18 mouse cellular contexts compared by ENCODE assay signal in the genomic region with DNA sequence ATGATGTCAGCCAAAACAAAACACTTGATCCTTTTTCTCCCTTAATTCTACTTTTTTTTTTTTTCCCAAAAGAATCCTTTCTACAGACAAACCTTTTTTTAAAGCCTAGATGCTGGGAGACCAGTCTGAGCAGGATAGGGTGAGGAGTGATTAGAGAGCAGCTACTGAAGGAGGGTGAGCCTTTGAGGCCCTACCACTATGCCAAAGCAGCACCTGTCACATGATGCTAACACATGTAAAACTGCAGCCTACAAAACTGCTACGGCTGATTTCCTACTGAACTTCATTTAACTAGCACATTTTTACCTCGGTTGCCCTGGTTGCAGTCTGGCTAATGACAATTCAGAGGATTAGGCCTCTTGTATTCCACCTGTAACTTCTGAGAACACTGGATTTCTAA. TPM values are rescaled to one million over a fixed set of nuclear protein-coding genes. Genes with fewer than 3 reads are reported as not detected.
DNase-seq lines count a peak whose midpoint lies in the region; ATAC-seq and TF ChIP-seq lines count a peak whose summit lies in the region.
"Had no signal": no experiment of that assay in that cellular context is flagged by ENCODE, and none has a peak within 500 bp of the region (broad histone marks: within the 10 kb centered on the region; RNA-seq: fewer than 3 reads in every experiment).

No protein-coding gene starts in this region.

- 81% methylated on average over 2 of the region's 2 CpGs for WGBS in heart, embryonic 10.5 days
- WGBS in stomach, embryonic 15.5 days: 84% methylated on average over 2 of the region's 2 CpGs
- 80% methylated on average over 2 of the region's 2 CpGs for WGBS in stomach, postnatal 0 days
- WGBS in liver, embryonic 12.5 days (ENCODE audit: insufficient replicate concordance): 33% methylated on average over 2 of the region's 2 CpGs

- no peak overlapping the region for H3K4me2 ChIP-seq in stomach, embryonic 15.5 days
- H3K4me2 ChIP-seq in stomach, postnatal 0 days (replicated peaks; ENCODE audit: low read depth): no peak overlapping the region
- H3K4me2 ChIP-seq in liver, embryonic 12.5 days: peak overlapping the region; percentile 56
- H3K4me2 ChIP-seq in myocyte (ENCODE audit: low read depth): peak overlapping the region; percentile 12
- H3K4me2 ChIP-seq: limb, embryonic 12.5 days; lung, embryonic 15.5 days; midbrain, embryonic 15.5 days had no signal

- no peak overlapping the region for H3ac ChIP-seq in myocyte (ENCODE audit: control insufficient read depth, insufficient read length)

- no peak for TF ChIP-seq EP300 in stomach, postnatal 0 days (optimal IDR thresholded peaks at IDR 0.05)

- TF ChIP-seq CTCF in stomach, postnatal 0 days (IDR thresholded peaks at IDR 0.05; ENCODE audit: low read depth): no peak

- no peak for TF ChIP-seq POLR2A in myocyte (IDR thresholded peaks at IDR 0.05; ENCODE audit: insufficient read length, low read depth)

- no peak for DNase-seq in heart, embryonic 10.5 days (ENCODE audit: low spot score)
- DNase-seq in heart, adult 18-20 months: no peak
- no peak for DNase-seq in stomach, postnatal 0 days (ENCODE audit: low spot score)
- DNase-seq in lung, postnatal 36 days: no peak
- DNase-seq in layer of hippocampus, adult 11-12 months (ENCODE audit: low spot score): no peak
- DNase-seq: adrenal gland, postnatal 25 days; cerebellum, adult 8-10 months; thymus, postnatal 14 days had no signal

- H3K27ac ChIP-seq in heart, embryonic 10.5 days: 0 out of 2 replicates have a peak overlapping the region, but pooled peaks have one; percentile 13
- H3K27ac ChIP-seq in stomach, embryonic 15.5 days: no peak overlapping the region
- H3K27ac ChIP-seq in stomach, postnatal 0 days (replicated peaks): no peak overlapping the region
- H3K27ac ChIP-seq in liver, embryonic 12.5 days: peak overlapping the region; percentile 99
- H3K27ac ChIP-seq: hindbrain, embryonic 10.5 days; limb, embryonic 12.5 days; lung, embryonic 15.5 days; midbrain, embryonic 15.5 days had no signal

- peaks cover 16% of the 10 kb centered on the region for H3K36me3 ChIP-seq in heart, embryonic 10.5 days
- no peaks in the 10 kb centered on the region for H3K36me3 ChIP-seq in stomach, embryonic 15.5 days
- H3K36me3 ChIP-seq in stomach, postnatal 0 days (ENCODE audit: control insufficient read depth, insufficient read depth, low read length): peaks cover 6% of the 10 kb centered on the region; the same call in 1 of the 2 replicates
- peaks cover 64% of the 10 kb centered on the region for H3K36me3 ChIP-seq in liver, embryonic 12.5 days
- peaks cover 39% of the 10 kb centered on the region for H3K36me3 ChIP-seq in myocyte (ENCODE audit: control insufficient read depth, insufficient read depth)
- H3K36me3 ChIP-seq: midbrain, embryonic 15.5 days had no signal

- H3K9me3 ChIP-seq in heart, embryonic 10.5 days: no peaks in the 10 kb centered on the region
- no peaks in the 10 kb centered on the region for H3K9me3 ChIP-seq in stomach, embryonic 15.5 days
- H3K9me3 ChIP-seq in stomach, postnatal 0 days (ENCODE audit: control insufficient read depth, low read length): no peaks in the 10 kb centered on the region
- H3K9me3 ChIP-seq in liver, embryonic 12.5 days (replicated peaks): no peaks in the 10 kb centered on the region
- H3K9me3 ChIP-seq: hindbrain, embryonic 10.5 days; limb, embryonic 12.5 days; lung, embryonic 15.5 days; midbrain, embryonic 15.5 days had no signal

- H3K4me1 ChIP-seq in heart, embryonic 10.5 days: peaks cover 27% of the 10 kb centered on the region
- no peaks in the 10 kb centered on the region for H3K4me1 ChIP-seq in stomach, embryonic 15.5 days
- H3K4me1 ChIP-seq in stomach, postnatal 0 days (replicated peaks; ENCODE audit: control insufficient read depth, insufficient read depth): no peaks in the 10 kb centered on the region
- H3K4me1 ChIP-seq in liver, embryonic 12.5 days: peaks cover 97% of the 10 kb centered on the region
- H3K4me1 ChIP-seq: lung, embryonic 15.5 days had no signal

- peak; percentile 63; the same call in 1 of the 2 replicates for ATAC-seq in stomach, embryonic 15.5 days (ENCODE audit: insufficient read depth, low FRiP score, low read depth)
- no peak for ATAC-seq in stomach, postnatal 0 days (ENCODE audit: low FRiP score, low TSS enrichment)
- ATAC-seq in liver, embryonic 12.5 days: peak; percentile 78
- ATAC-seq: activated CD4-positive, CD25-positive, alpha-beta regulatory T cell, adult 4 months; intestine, postnatal 0 days; midbrain, embryonic 15.5 days; Patski had no signal

- H3K27me3 ChIP-seq in heart, embryonic 10.5 days (ENCODE audit: insufficient read depth, poor library complexity, severe bottlenecking): no peaks in the 10 kb centered on the region
- H3K27me3 ChIP-seq in stomach, embryonic 15.5 days (replicated peaks): no peaks in the 10 kb centered on the region
- no peaks in the 10 kb centered on the region for H3K27me3 ChIP-seq in stomach, postnatal 0 days (ENCODE audit: control insufficient read depth, insufficient read depth, low read length)
- no peaks in the 10 kb centered on the region for H3K27me3 ChIP-seq in liver, embryonic 12.5 days (replicated peaks)
- no peaks in the 10 kb centered on the region for H3K27me3 ChIP-seq in myocyte (ENCODE audit: control insufficient read depth, insufficient read depth, insufficient read length)
- H3K27me3 ChIP-seq: limb, embryonic 12.5 days; lung, embryonic 15.5 days; midbrain, embryonic 15.5 days; Patski had no signal

- no peak overlapping the region for H3K4me3 ChIP-seq in heart, embryonic 10.5 days
- H3K4me3 ChIP-seq in stomach, embryonic 15.5 days (replicated peaks): no peak overlapping the region
- no peak overlapping the region for H3K4me3 ChIP-seq in stomach, postnatal 0 days (ENCODE audit: low read depth, low read length)
- H3K4me3 ChIP-seq in liver, embryonic 12.5 days: peak overlapping the region; percentile 19; the same call in 1 of the 2 replicates
- no peak overlapping the region for H3K4me3 ChIP-seq in myocyte
- H3K4me3 ChIP-seq: hindbrain, embryonic 10.5 days; limb, embryonic 12.5 days; lung, embryonic 15.5 days; midbrain, embryonic 15.5 days had no signal

- no peak overlapping the region for H3K9ac ChIP-seq in stomach, embryonic 15.5 days
- H3K9ac ChIP-seq in stomach, postnatal 0 days (ENCODE audit: low read length): no peak overlapping the region
- H3K9ac ChIP-seq in liver, embryonic 12.5 days: peak overlapping the region; percentile 61
- H3K9ac ChIP-seq: limb, embryonic 12.5 days; lung, embryonic 15.5 days; midbrain, embryonic 15.5 days had no signal

- H3K79me2 ChIP-seq in myocyte (ENCODE audit: control insufficient read depth, insufficient read depth): peaks cover 9% of the 10 kb centered on the region

TF ChIP-seq in myocyte, 11 proteins besides CTCF, POLR2A, EP300 and RAD21:
- peak; percentile 19 for TF ChIP-seq USF1 (IDR thresholded peaks at IDR 0.05; ENCODE audit: low read depth)
- TF ChIP-seq TCF3 (IDR thresholded peaks at IDR 0.05; ENCODE audit: insufficient read length, low read depth): no peak
- TF ChIP-seq MYOD1 (IDR thresholded peaks at IDR 0.05; ENCODE audit: control insufficient read depth in 1 of 3, insufficient read length in 2 of 3, low read depth in 2 of 3): peak in 1 of 3 experiments; percentile 1

RNA-seq across cellular contexts. Expression of gene Ttc39a, which starts 38.5 kb away (rescaled TPM):
- polyA plus RNA-seq in heart, embryonic 10.5 days (2016; fragmentation: Nextera tagmentation; extraction: Ambion mirVana): 9.4 and 10.7 TPM in 2 replicates
- 1 to 10 TPM; 1.7 to 2.1 TPM for total RNA-seq in heart, adult 18-20 months (2021)
- polyA plus RNA-seq in stomach, embryonic 15.5 days (2015; fragmentation: Nextera tagmentation; extraction: Ambion mirVana): 21.3 and 30.0 TPM in 2 replicates
- polyA plus RNA-seq in stomach, postnatal 0 days (2015; fragmentation: Nextera tagmentation; extraction: Ambion mirVana): 29.7 and 30.2 TPM in 2 replicates
- polyA plus RNA-seq in liver, embryonic 12.5 days (2016; fragmentation: Nextera tagmentation; extraction: Ambion mirVana): 12.9 and 13.7 TPM in 2 replicates
- polyA plus RNA-seq in myocyte (2012; fragmentation: generic; extraction: Trizol): 0.70 TPM
- polyA plus RNA-seq: activated CD4-positive, CD25-positive, alpha-beta regulatory T cell, adult 4 months had no signal

RNA-seq across cellular contexts. Expression of gene Rnf11, which starts 39.6 kb away (rescaled TPM):
- 31.1 and 31.4 TPM in 2 replicates for polyA plus RNA-seq in heart, embryonic 10.5 days (2016; fragmentation: Nextera tagmentation; extraction: Ambion mirVana)
- total RNA-seq in heart, adult 18-20 months (2021): 100 to 1,000 TPM in 1 of 2 experiments, 10 to 100 TPM in 1; 94.8 to 102 TPM
- 33.6 and 37.0 TPM in 2 replicates for polyA plus RNA-seq in stomach, embryonic 15.5 days (2015; fragmentation: Nextera tagmentation; extraction: Ambion mirVana)
- 52.0 and 57.1 TPM in 2 replicates for polyA plus RNA-seq in stomach, postnatal 0 days (2015; fragmentation: Nextera tagmentation; extraction: Ambion mirVana)
- polyA plus RNA-seq in liver, embryonic 12.5 days (2016; fragmentation: Nextera tagmentation; extraction: Ambion mirVana): 41.3 and 44.7 TPM in 2 replicates
- polyA plus RNA-seq in myocyte (2012; fragmentation: generic; extraction: Trizol): 127 TPM

Comparison
In these comparisons a context has a peak if more than half of its experiments do, and no peak if none do; other contexts are left out.
1. H3K27ac ChIP-seq: peak in heart, embryonic 10.5 days (single experiment) and liver, embryonic 12.5 days (single experiment); none in stomach, embryonic 15.5 days (single experiment) and stomach, postnatal 0 days (single experiment).
2. H3K4me2 ChIP-seq: peak in liver, embryonic 12.5 days (single experiment) and myocyte (single experiment); none in stomach, embryonic 15.5 days (single experiment) and stomach, postnatal 0 days (single experiment).